Mouse (Mus musculus) MEL (cell line): Measurements from ENCODE around the gene Snd1. TPM values are rescaled to one million over a fixed set of nuclear protein-coding genes. Genes with fewer than 3 reads are reported as not detected.

Experiments used
- DNase-seq: peaks from one replicate; pipeline ENCODE4 v3.0.0; 2011; ENCODE audit warnings: low read depth, low spot score
- H3K27ac ChIP-seq: 2 replicates; pipeline ENCODE4 v1.5.1; 2012; ENCODE audit warnings: low read depth, mild to moderate bottlenecking, control low read depth, low read length, moderate library complexity; ENCODE audit not compliant: control insufficient read depth
- H3K27me3 ChIP-seq, 2 experiments: fragments of 150-350 bp in 1 of 2; sonication (generic) in 1 of 2; 2 replicates each; pipeline ENCODE4 v1.6.1; 2012; ENCODE audit warnings: low read length in 2 of 2, mild to moderate bottlenecking in 2 of 2, improper control_type of control experiment in 1 of 2, moderate library complexity in 1 of 2; ENCODE audit not compliant: insufficient read depth in 2 of 2, control insufficient read depth in 1 of 2
- H3K36me3 ChIP-seq, 2 experiments: 2 replicates each; pipeline ENCODE4 v1.6.1; 2012 to 2014; ENCODE audit warnings: low read length in 2 of 2, improper control_type of control experiment in 1 of 2, inconsistent platforms in 1 of 2, mild to moderate bottlenecking in 1 of 2; ENCODE audit not compliant: insufficient read depth in 2 of 2, control insufficient read depth in 1 of 2
- H3K4me1 ChIP-seq, 2 experiments: fragments of 150-350 bp in 1 of 2; sonication (generic) in 1 of 2; 2 replicates each; pipeline ENCODE4 v1.6.1; 2012; ENCODE audit warnings: low read length in 2 of 2, improper control_type of control experiment in 1 of 2, mild to moderate bottlenecking in 1 of 2; ENCODE audit not compliant: insufficient read depth in 2 of 2, control insufficient read depth in 1 of 2
- H3K4me3 ChIP-seq, 2 experiments: fragments of 150-350 bp in 1 of 2; sonication (generic) in 1 of 2; 2 replicates each; pipeline ENCODE4 v1.5.1; 2012; ENCODE audit warnings: low read depth in 2 of 2, low read length in 2 of 2, mild to moderate bottlenecking in 2 of 2, moderate library complexity in 2 of 2, control low read depth in 1 of 2, improper control_type of control experiment in 1 of 2; ENCODE audit not compliant: control insufficient read depth in 1 of 2, insufficient read depth in 1 of 2
- H3K79me2 ChIP-seq: 2 replicates; pipeline ENCODE4 v1.6.1; 2012; ENCODE audit warnings: mild to moderate bottlenecking, low read length, moderate library complexity; ENCODE audit not compliant: control insufficient read depth, poor library complexity, insufficient read depth
- H3K9ac ChIP-seq: 2 replicates; pipeline ENCODE4 v1.6.1; 2012; ENCODE audit warnings: low read depth, mild to moderate bottlenecking, control low read depth, low read length, moderate library complexity; ENCODE audit not compliant: control insufficient read depth, poor library complexity, severe bottlenecking
- H3K9me3 ChIP-seq: fragments of 150-350 bp; sonication (generic); replicated peaks from 2 replicates; pipeline ENCODE4 v1.6.1; 2012; ENCODE audit warnings: mild to moderate bottlenecking, low read length, improper control_type of control experiment, moderate library complexity; ENCODE audit not compliant: insufficient read depth
- CTCF ChIP-seq, 3 experiments: IDR thresholded peaks in 2 of 3; conservative IDR thresholded peaks in 1 of 3; 2 replicates each; pipeline ENCODE4 v1.5.1; 2011 to 2012; ENCODE audit warnings: low read length in 3 of 3, low read depth in 2 of 3, mild to moderate bottlenecking in 2 of 3, improper control_type of control experiment in 1 of 3, inconsistent platforms in 1 of 3, mixed read lengths in 1 of 3, moderate library complexity in 1 of 3; ENCODE audit not compliant: control insufficient read depth in 1 of 3, insufficient read depth in 1 of 3, poor library complexity in 1 of 3, severe bottlenecking in 1 of 3
- ELF1 ChIP-seq: IDR thresholded peaks from 2 replicates; pipeline ENCODE4 v1.6.1; 2014; ENCODE audit warnings: low read depth, mild to moderate bottlenecking, inconsistent platforms, low read length, improper control_type of control experiment, moderate library complexity
- EP300 ChIP-seq, 2 experiments: IDR thresholded peaks; 2 replicates each; pipeline ENCODE4 v1.6.1; 2011; ENCODE audit warnings: improper control_type of control experiment in 2 of 2, low read length in 2 of 2, low read depth in 1 of 2, mild to moderate bottlenecking in 1 of 2
- GABPA ChIP-seq: IDR thresholded peaks from 2 replicates; pipeline ENCODE4 v1.6.1; 2012; ENCODE audit warnings: low read depth, mild to moderate bottlenecking, inconsistent platforms, low read length, improper control_type of control experiment, moderate library complexity
- GATA1 ChIP-seq: IDR thresholded peaks from 2 replicates; pipeline ENCODE4 v1.6.1; 2011; ENCODE audit warnings: low read depth, low read length, improper control_type of control experiment
- HCFC1 ChIP-seq: IDR thresholded peaks from 2 replicates; pipeline ENCODE4 v1.6.1; 2012; ENCODE audit warnings: low read depth, mild to moderate bottlenecking, inconsistent platforms, low read length, improper control_type of control experiment, moderate library complexity
- KAT2A ChIP-seq: conservative IDR thresholded peaks from 2 replicates; pipeline ENCODE4 v1.6.1; 2012; ENCODE audit warnings: low read depth, low read length, improper control_type of control experiment, inconsistent platforms
- MAFK ChIP-seq: IDR thresholded peaks from 2 replicates; pipeline ENCODE4 v1.6.1; 2011; ENCODE audit warnings: low read depth, mild to moderate bottlenecking, low read length, improper control_type of control experiment, borderline replicate concordance
- MAZ ChIP-seq: IDR thresholded peaks from 2 replicates; pipeline ENCODE4 v1.6.1; 2012; ENCODE audit warnings: low read depth, mild to moderate bottlenecking, inconsistent platforms, low read length, improper control_type of control experiment
- MXI1 ChIP-seq: IDR thresholded peaks from 2 replicates; pipeline ENCODE4 v1.6.1; 2011; ENCODE audit warnings: mild to moderate bottlenecking, low read depth, low read length, improper control_type of control experiment
- MYC ChIP-seq: IDR thresholded peaks from 2 replicates; pipeline ENCODE4 v1.6.1; 2011; ENCODE audit warnings: low read depth, mild to moderate bottlenecking, low read length, improper control_type of control experiment, moderate library complexity
- NRF1 ChIP-seq: IDR thresholded peaks from 2 replicates; pipeline ENCODE4 v1.6.1; 2014; ENCODE audit warnings: low read depth, mild to moderate bottlenecking, inconsistent platforms, low read length, improper control_type of control experiment, moderate library complexity; ENCODE audit not compliant: poor library complexity, insufficient read depth, severe bottlenecking
- POLR2A ChIP-seq, 2 experiments: IDR thresholded peaks; 2 replicates each; pipeline ENCODE4 v1.6.1; 2011 to 2012; ENCODE audit warnings: low read length in 2 of 2, mild to moderate bottlenecking in 2 of 2, control low read depth in 1 of 2, improper control_type of control experiment in 1 of 2, low read depth in 1 of 2, moderate library complexity in 1 of 2; ENCODE audit not compliant: control insufficient read depth in 1 of 2, insufficient read depth in 1 of 2, poor library complexity in 1 of 2
- POLR2AphosphoS5 ChIP-seq: IDR thresholded peaks from 2 replicates; pipeline ENCODE4 v1.6.1; 2012; ENCODE audit warnings: low read depth, borderline replicate concordance, mild to moderate bottlenecking, inconsistent platforms, low read length, moderate library complexity, mixed read lengths
- RCOR1 ChIP-seq: IDR thresholded peaks from 2 replicates; pipeline ENCODE4 v1.6.1; 2012; ENCODE audit warnings: low read depth, mild to moderate bottlenecking, inconsistent platforms, low read length, improper control_type of control experiment
- TAL1 ChIP-seq: IDR thresholded peaks from 2 replicates; pipeline ENCODE4 v1.6.1; 2012; ENCODE audit warnings: mild to moderate bottlenecking, inconsistent platforms, low read length, moderate library complexity, mixed read lengths
- TCF12 ChIP-seq: IDR thresholded peaks from 2 replicates; pipeline ENCODE4 v1.6.1; 2014; ENCODE audit warnings: low read depth, mild to moderate bottlenecking, inconsistent platforms, low read length, improper control_type of control experiment, moderate library complexity
- UBTF ChIP-seq: IDR thresholded peaks from 2 replicates; pipeline ENCODE4 v1.6.1; 2012; ENCODE audit warnings: low read depth, mild to moderate bottlenecking, inconsistent platforms, low read length, improper control_type of control experiment, moderate library complexity, borderline replicate concordance; ENCODE audit not compliant: insufficient read depth
- USF1 ChIP-seq: IDR thresholded peaks from 2 replicates; pipeline ENCODE4 v1.6.1; 2014; ENCODE audit warnings: low read depth, mild to moderate bottlenecking, inconsistent platforms, low read length, improper control_type of control experiment, moderate library complexity
- ZKSCAN1 ChIP-seq: IDR thresholded peaks from 2 replicates; pipeline ENCODE4 v1.6.1; 2012; ENCODE audit warnings: low read depth, mild to moderate bottlenecking, inconsistent platforms, low read length, improper control_type of control experiment, moderate library complexity
- ZMIZ1 ChIP-seq: IDR thresholded peaks from 2 replicates; pipeline ENCODE4 v1.6.1; 2012; ENCODE audit warnings: low read depth, mild to moderate bottlenecking, inconsistent platforms, low read length, improper control_type of control experiment, moderate library complexity
- polyA plus RNA-seq, 2 experiments: library from polyadenylated mRNA; stranded (reverse) in 1 of 2; unstranded in 1 of 2; fragments of >175 nt in 1 of 2; fragments of >200 nt in 1 of 2; gene quantifications; 2 replicates each; pipeline versions ENCODE4 v1.2.1 to v1.2.4; 2012; ENCODE audit warnings: low replicate concordance in 2 of 2, low read depth in 1 of 2; ENCODE audit not compliant: insufficient read length in 2 of 2, insufficient read depth in 1 of 2, missing spikeins in 1 of 2
- total RNA-seq: library from RNA; depleted of rRNA; stranded (reverse); fragments of 300-350 nt; gene quantifications from 2 replicates; pipeline ENCODE4 v1.2.3, GENCODE M21; 2012

Gene Snd1
- total and polyA plus RNA-seq, 3 experiments: 192 to 280 TPM; not detected in 1

GRCm38 (mm10) chr6:28975106-28975505 is 500.2 kb downstream of the Snd1 start:
- no peak for DNase-seq
- Histone ChIP-seq H3K4me3 (no peak overlapping the region), H3K27ac (no peak overlapping the region), H3K9me3 (no peaks in the 10 kb centered on the region), H3K9ac (no peak overlapping the region), H3K4me1 (no peaks in the 10 kb centered on the region), H3K27me3 (peaks cover 0 to 5% of the 10 kb centered on the region in 2 experiments; a peak in 2 of 4 replicates), H3K79me2 (no peaks in the 10 kb centered on the region), H3K36me3 (peaks cover 0 to under 1% of the 10 kb centered on the region in 2 experiments; a peak in 1 of 4 replicates)
- TF ChIP-seq POLR2A (IDR thresholded peaks at IDR 0.05; ENCODE audit: control insufficient read depth in 1 of 2, insufficient read depth in 1 of 2, low read depth in 1 of 2, low read length in 2 of 2, poor library complexity in 1 of 2) (no peak), MYC (no peak), MAZ (no peak), CTCF (IDR thresholded peaks at IDR 0.05 in 2 of 3, conservative IDR thresholded peaks at IDR 0.05 in 1 of 3; ENCODE audit: control insufficient read depth in 1 of 3, insufficient read depth in 1 of 3, low read depth in 2 of 3, low read length in 3 of 3, poor library complexity in 1 of 3, severe bottlenecking in 1 of 3) (no peak), NRF1 (no peak), ZMIZ1 (no peak), POLR2AphosphoS5 (no peak), HCFC1 (no peak), USF1 (no peak), GATA1 (no peak), MXI1 (no peak)

- Histone ChIP-seq H3K27ac (no peak overlapping the region), H3K9ac (no peak overlapping the region), H3K4me3 (no peak overlapping the region), H3K79me2 (no peaks in the 10 kb centered on the region), H3K27me3 (peaks cover 0 to 5% of the 10 kb centered on the region in 2 experiments; a peak in 2 of 4 replicates), H3K4me1 (no peaks in the 10 kb centered on the region), H3K36me3 (no peaks in the 10 kb centered on the region), H3K9me3 (no peaks in the 10 kb centered on the region)
- no peak for TF ChIP-seq USF1
- no peak for TF ChIP-seq NRF1
- no peak for TF ChIP-seq ELF1
- TF ChIP-seq POLR2A (IDR thresholded peaks at IDR 0.05; ENCODE audit: control insufficient read depth in 1 of 2, insufficient read depth in 1 of 2, low read depth in 1 of 2, low read length in 2 of 2, poor library complexity in 1 of 2): no peak
- TF ChIP-seq ZMIZ1: no peak
- no peak for TF ChIP-seq EP300 (IDR thresholded peaks at IDR 0.05; ENCODE audit: low read depth in 1 of 2, low read length in 2 of 2)
- TF ChIP-seq MAZ: no peak
- no peak for TF ChIP-seq KAT2A
- TF ChIP-seq CTCF (IDR thresholded peaks at IDR 0.05 in 2 of 3, conservative IDR thresholded peaks at IDR 0.05 in 1 of 3; ENCODE audit: control insufficient read depth in 1 of 3, insufficient read depth in 1 of 3, low read depth in 2 of 3, low read length in 3 of 3, poor library complexity in 1 of 3, severe bottlenecking in 1 of 3): no peak
- no peak for TF ChIP-seq GABPA
- no peak for TF ChIP-seq UBTF
- TF ChIP-seq HCFC1: no peak
- TF ChIP-seq MXI1: no peak
- no peak for TF ChIP-seq POLR2AphosphoS5
- TF ChIP-seq ZKSCAN1: no peak
- no peak for TF ChIP-seq MAFK
- no peak for TF ChIP-seq RCOR1
- no peak for TF ChIP-seq TCF12
- no peak for TF ChIP-seq TAL1
- no peak for DNase-seq
Observed at GRCm38 (mm10) chr6:28978031-28978430, 503.1 kb downstream of the Snd1 start.
